Mouse (Mus musculus) kidney, adult 8-10 months (tissue): ENCODE measurements around the gene Sh2d6.
"Not testable (repeated sequence)": the region's sequence is repeated elsewhere in the genome, so short reads cannot be mapped to it uniquely, and the experiment has no call there.

Experiments used
- DNase-seq, 2 experiments: peaks; one replicate each; pipeline ENCODE4 v3.0.0; 2022

Gene Sh2d6

GRCm38 (mm10) chr6:72492892-72493291, 28.6 kb downstream of the Sh2d6 start:
- DNase-seq: no peak

GRCm38 (mm10) chr6:72491151-72491550, 30.4 kb downstream of the Sh2d6 start:
- DNase-seq: no peak

GRCm38 (mm10) chr6:72489534-72489933, 32.0 kb downstream of the Sh2d6 start:
- no peak for DNase-seq

- peak in 1 of 2 experiments; percentile 69 for DNase-seq
Measured at GRCm38 (mm10) chr6:72488850-72489249, 32.7 kb downstream of the Sh2d6 start.

GRCm38 (mm10) chr6:72487282-72487681, 34.2 kb downstream of the Sh2d6 start:
- DNase-seq: no peak

GRCm38 (mm10) chr6:72486307-72486706, 35.2 kb downstream of the Sh2d6 start:
- no peak for DNase-seq

- no peak for DNase-seq
Measured at GRCm38 (mm10) chr6:72484887-72485286, 36.6 kb downstream of the Sh2d6 start.

- no peak for DNase-seq
Measured at GRCm38 (mm10) chr6:72482156-72482555, 39.4 kb downstream of the Sh2d6 start.

GRCm38 (mm10) chr6:72480422-72480702, 41.1 kb downstream of the Sh2d6 start:
- DNase-seq: no peak

- DNase-seq: no peak
Measured at GRCm38 (mm10) chr6:72479645-72480421, 41.7 kb downstream of the Sh2d6 start.

- DNase-seq: not testable (repeated sequence)
Measured at GRCm38 (mm10) chr6:72478691-72479090, 42.8 kb downstream of the Sh2d6 start.

GRCm38 (mm10) chr6:72477621-72478020, 43.9 kb downstream of the Sh2d6 start:
- peak; percentile 66 to 72 for DNase-seq

GRCm38 (mm10) chr6:72476836-72477235, 44.7 kb downstream of the Sh2d6 start:
- no peak for DNase-seq

GRCm38 (mm10) chr6:72475221-72475985, 46.1 kb downstream of the Sh2d6 start:
- peak in 1 of 2 experiments; percentile 56 for DNase-seq

GRCm38 (mm10) chr6:72473264-72474041, 48.1 kb downstream of the Sh2d6 start:
- DNase-seq: peak; percentile 75 to 76

- DNase-seq: no peak
Measured at GRCm38 (mm10) chr6:72466171-72466570, 55.3 kb downstream of the Sh2d6 start.

GRCm38 (mm10) chr6:72465361-72466157, 55.9 kb downstream of the Sh2d6 start:
- DNase-seq: peak; percentile 80 to 92
